Mouse (Mus musculus): ENCODE data around the gene Olfr136.

Gene Olfr136

GRCm38 (mm10) chr17:38329531-38329930 lies at the start of gene Olfr136:
Olfr136 (plus strand) TSS chr17:38329831.
- DNase-seq (ENCODE audit: low spot score): no peak

DNA sequence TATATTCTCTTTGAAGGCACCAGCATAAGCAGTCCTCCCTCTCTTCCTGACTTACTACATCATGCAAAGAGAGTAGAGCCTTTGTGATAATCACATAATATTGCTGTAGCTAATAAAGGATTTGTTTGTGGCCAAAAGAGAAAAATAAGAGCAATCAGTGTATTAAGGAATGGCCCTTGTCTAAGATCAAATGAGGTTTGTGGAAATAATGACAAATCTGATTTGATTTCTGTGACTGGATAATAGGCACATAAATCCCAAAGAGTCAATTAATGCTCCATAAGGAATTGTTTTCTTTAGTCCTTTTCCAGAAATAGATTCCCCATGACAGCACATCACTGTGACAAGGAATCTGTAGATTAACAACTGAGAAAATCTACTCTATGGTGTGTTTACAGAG lies 22.2 kb upstream of the Olfr136 start, which contains the start of gene Olfr137:
Gene Olfr137 (minus strand): TSS at position 101 of the 400 bp plus-strand sequence.
- DNase-seq (ENCODE audit: low spot score): no peak

All from testis, postnatal 10 days (tissue).